8 mouse cellular contexts compared by ENCODE assay signal in the genomic region with DNA sequence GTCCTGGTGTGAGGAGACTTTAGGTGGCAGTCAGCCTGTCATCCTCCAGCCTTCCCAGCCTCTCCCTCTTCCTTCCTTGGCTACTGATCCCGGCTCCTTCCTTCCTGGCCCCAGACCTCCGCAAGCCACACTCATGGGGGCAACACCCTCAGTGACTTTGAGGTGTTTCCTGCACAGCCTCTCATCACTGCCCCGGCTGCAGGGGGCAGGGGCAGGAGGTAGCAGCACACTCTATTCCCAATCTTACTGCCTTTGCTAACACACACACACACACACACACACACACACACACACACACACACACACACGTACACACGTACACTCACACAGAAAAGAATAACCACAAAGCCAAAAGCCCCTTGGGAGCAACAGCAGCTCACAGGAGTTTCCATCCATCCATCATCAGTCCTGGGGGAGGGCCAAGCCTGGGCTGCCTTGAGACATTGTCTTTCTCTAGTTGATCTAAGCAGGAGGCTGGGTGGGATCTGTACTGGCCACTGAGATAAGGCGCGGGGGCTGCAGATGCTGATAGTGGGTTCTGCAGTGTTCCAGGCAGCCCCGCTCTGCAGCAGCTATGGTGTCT. TPM values are rescaled to one million over a fixed set of nuclear protein-coding genes. Genes with fewer than 3 reads are reported as not detected.
A peak's percentile ranks its signal among the peaks of the same experiment; 100 is the strongest.
DNase-seq lines count a peak whose midpoint lies in the region; ATAC-seq and TF ChIP-seq lines count a peak whose summit lies in the region.

No protein-coding gene starts in this region.

- WGBS in liver, embryonic 15.5 days (ENCODE audit: insufficient replicate concordance) = 12% methylated on average over 8 of the region's 8 CpGs

- no peaks in the 10 kb centered on the region for H3K36me3 ChIP-seq in liver, embryonic 15.5 days (replicated peaks)

- DNase-seq in gastrocnemius, adult 2 months = no peak
- DNase-seq in gastrocnemius, postnatal 14 days = no peak
- DNase-seq in NIH3T3 (ENCODE audit: low read depth) = peak; percentile 94
- DNase-seq in heart, postnatal 4 days = peak; percentile 65
- no peak for DNase-seq in left cerebral cortex, adult 9 months (ENCODE audit: low spot score in 2 of 2)
- DNase-seq in embryo, embryonic 9.5 days (ENCODE audit: extremely low spot score) = no peak

- H3K9me3 ChIP-seq in liver, embryonic 15.5 days (replicated peaks) = no peaks in the 10 kb centered on the region

- no peak for TF ChIP-seq CTCF in gastrocnemius, adult 2 months (IDR thresholded peaks at IDR 0.05)

- peak overlapping the region; percentile 58 for H3K4me2 ChIP-seq in liver, embryonic 15.5 days

- intact Hi-C loops in gastrocnemius, adult 2 months (cut with DNase I) = no loop called here
- intact Hi-C loops in gastrocnemius, postnatal 14 days (cut with DNase I; ENCODE audit: low total_unique reads) = no loop called here

- no peak overlapping the region for H3K4me3 ChIP-seq in gastrocnemius, adult 2 months
- H3K4me3 ChIP-seq in liver, embryonic 15.5 days (replicated peaks) = peak overlapping the region; percentile 6; the same call in 1 of the 2 replicates

- H3K9ac ChIP-seq in liver, embryonic 15.5 days = peak overlapping the region; percentile 35; the same call in 1 of the 2 replicates

- H3K4me1 ChIP-seq in liver, embryonic 15.5 days (replicated peaks) = peaks cover 100% of the 10 kb centered on the region

- peak; percentile 89 for ATAC-seq in liver, embryonic 15.5 days (ENCODE audit: insufficient read depth)
- ATAC-seq in frontal cortex, adult (ENCODE audit: low TSS enrichment) = no peak

- H3K27ac ChIP-seq in gastrocnemius, adult 2 months = peak overlapping the region; percentile 79
- peak overlapping the region; percentile 80 for H3K27ac ChIP-seq in liver, embryonic 15.5 days (replicated peaks)

- H3K27me3 ChIP-seq in liver, embryonic 15.5 days = peaks cover 20% of the 10 kb centered on the region

RNA-seq across cellular contexts. Expression of a gene that starts 7.4 kb away (rescaled TPM):
- total RNA-seq in gastrocnemius, adult 2 months (2021) = 10 to 100 TPM; 29.1 to 54.8 TPM
- 10 to 100 TPM; 22.7 to 46.6 TPM for total RNA-seq in gastrocnemius, postnatal 14 days (2021)
- 10 to 100 TPM; 19.1 to 23.3 TPM for total RNA-seq in heart, postnatal 4 days (2021)
- 70.3 and 79.5 TPM in 2 replicates for polyA plus RNA-seq in liver, embryonic 15.5 days (2015; fragmentation: Nextera tagmentation; extraction: Ambion mirVana)

RNA-seq across cellular contexts. Expression of a gene that starts 18.0 kb away (rescaled TPM):
- 1 to 10 TPM in 1 of 2 experiments, under 1 TPM in 1; 0.56 to 1.5 TPM for total RNA-seq in gastrocnemius, adult 2 months (2021)
- total RNA-seq in gastrocnemius, postnatal 14 days (2021) = 10 to 100 TPM; 12.8 to 23.8 TPM
- total RNA-seq in heart, postnatal 4 days (2021) = 1 to 10 TPM; 7.3 to 8.7 TPM
- 22.5 and 23.5 TPM in 2 replicates for polyA plus RNA-seq in liver, embryonic 15.5 days (2015; fragmentation: Nextera tagmentation; extraction: Ambion mirVana)

RNA-seq across cellular contexts. Expression of a gene that starts 28.2 kb away (rescaled TPM):
- not detected for total RNA-seq in gastrocnemius, adult 2 months (2021)
- not detected for total RNA-seq in gastrocnemius, postnatal 14 days (2021)
- not detected for total RNA-seq in heart, postnatal 4 days (2021)
- polyA plus RNA-seq in liver, embryonic 15.5 days (2015; fragmentation: Nextera tagmentation; extraction: Ambion mirVana) = not detected in 2 replicates

RNA-seq across cellular contexts. Expression of a gene that starts 50.8 kb away (rescaled TPM):
- under 1 TPM; 0.20 to 0.33 TPM for total RNA-seq in gastrocnemius, adult 2 months (2021)
- 1 to 10 TPM; 1.7 to 3.4 TPM for total RNA-seq in gastrocnemius, postnatal 14 days (2021)
- total RNA-seq in heart, postnatal 4 days (2021) = 1 to 10 TPM in 1 of 2 experiments, under 1 TPM in 1; 0.88 to 1.6 TPM
- polyA plus RNA-seq in liver, embryonic 15.5 days (2015; fragmentation: Nextera tagmentation; extraction: Ambion mirVana) = 0.56 and 0.62 TPM in 2 replicates

RNA-seq across cellular contexts. Expression of a gene that starts 57.3 kb away (rescaled TPM):
- 10 to 100 TPM; 16.3 to 24.3 TPM for total RNA-seq in gastrocnemius, adult 2 months (2021)
- 10 to 100 TPM; 32.2 to 34.1 TPM for total RNA-seq in gastrocnemius, postnatal 14 days (2021)
- 100 to 1,000 TPM; 112 to 116 TPM for total RNA-seq in heart, postnatal 4 days (2021)
- polyA plus RNA-seq in liver, embryonic 15.5 days (2015; fragmentation: Nextera tagmentation; extraction: Ambion mirVana) = 6.6 and 9.4 TPM in 2 replicates

Comparison
In these comparisons a context has a peak if more than half of its experiments do, and no peak if none do; other contexts are left out.
1. DNase-seq: peak in NIH3T3 (single experiment) and heart, postnatal 4 days (single experiment); none in gastrocnemius, adult 2 months (single experiment), gastrocnemius, postnatal 14 days (single experiment), left cerebral cortex, adult 9 months (0 of 2) and embryo, embryonic 9.5 days (single experiment).